Mouse (Mus musculus) lung, embryonic 14.5 days (tissue): ENCODE measurements around the gene Bco1. TPM values are rescaled to one million over a fixed set of nuclear protein-coding genes. Genes with fewer than 3 reads are reported as not detected.

Experiments used
- ATAC-seq: fragments of 200-750 bp; cut with Nextera tagmentation; 2 replicates; pipeline ENCODE4 v1.8.0; 2017; ENCODE audit warnings: mild to moderate bottlenecking, moderate TSS enrichment, moderate library complexity; ENCODE audit not compliant: insufficient read depth
- DNase-seq: peaks from one replicate; pipeline ENCODE4 v3.0.0-alpha.2; 2015
- H3K27ac ChIP-seq: fragments of 300-500 bp; sonication (generic); 2 replicates; pipeline ENCODE4 v1.5.1; 2014; ENCODE audit warnings: low read depth, mild to moderate bottlenecking, moderate library complexity
- H3K27me3 ChIP-seq: fragments of 300-500 bp; sonication (generic); 2 replicates; pipeline ENCODE4 v1.6.1; 2014; ENCODE audit warnings: low read length, control low read depth; ENCODE audit not compliant: insufficient read depth
- H3K36me3 ChIP-seq: fragments of 300-500 bp; sonication (generic); 2 replicates; pipeline ENCODE4 v1.6.1; 2014; ENCODE audit warnings: control low read depth; ENCODE audit not compliant: insufficient read depth
- H3K4me1 ChIP-seq: fragments of 300-500 bp; sonication (generic); 2 replicates; pipeline ENCODE4 v1.6.1; 2014; ENCODE audit warnings: antibody characterized with exemption, control low read depth; ENCODE audit not compliant: insufficient read depth
- H3K4me2 ChIP-seq: fragments of 300-500 bp; sonication (generic); 2 replicates; pipeline ENCODE4 v1.6.1; 2014; ENCODE audit warnings: mild to moderate bottlenecking
- H3K4me3 ChIP-seq: fragments of 300-500 bp; sonication (generic); 2 replicates; pipeline ENCODE4 v1.5.1; 2014; ENCODE audit warnings: low read depth, low read length
- H3K9ac ChIP-seq: fragments of 300-500 bp; sonication (generic); 2 replicates; pipeline ENCODE4 v1.6.1; 2014
- H3K9me3 ChIP-seq: fragments of 300-500 bp; sonication (generic); 2 replicates; pipeline ENCODE4 v1.6.1; 2016; ENCODE audit warnings: low read depth, low read length, control low read depth
- CTCF ChIP-seq: IDR thresholded peaks from 2 replicates; pipeline ENCODE4 v1.5.1; 2016; ENCODE audit warnings: antibody characterized with exemption, low read depth
- WGBS: fragments of 180-500 bp; shearing (Covaris S2); extraction: QIAGEN DNeasy Blood & Tissue Kit; methylation state at CpG from one replicate; pipeline ENCODE4 v1.1.7; 2014; 5-methylcytosine and 5-hydroxymethylcytosine counted together
- polyA plus RNA-seq: library from polyadenylated mRNA; unstranded; fragments of >200 nt; fragmentation: Nextera tagmentation; extraction: Ambion mirVana; gene quantifications from 2 replicates; pipeline ENCODE4 v1.2.1, GENCODE M21; 2014

Bco1 gene
- polyA plus RNA-seq, 1 experiment from 2014 or later, result 0.75 TPM

GRCm38 (mm10) chr8:117059021-117059420 lies 36.6 kb upstream of the Bco1 start:
- no peak overlapping the region for H3K9ac ChIP-seq
- H3K27ac ChIP-seq, result no peak overlapping the region
- H3K4me1 ChIP-seq, result no peaks in the 10 kb centered on the region
- DNase-seq, result no peak
- no peak overlapping the region for H3K4me3 ChIP-seq
- no peaks in the 10 kb centered on the region for H3K27me3 ChIP-seq
- TF ChIP-seq CTCF, result no peak
- no peaks in the 10 kb centered on the region for H3K36me3 ChIP-seq
- H3K4me2 ChIP-seq, result no peak overlapping the region
- peaks cover 4% of the 10 kb centered on the region; the same call in 1 of the 2 replicates for H3K9me3 ChIP-seq
- ATAC-seq, result no peak
- 57% methylated on average over 7 of the region's 7 CpGs for whole genome bisulfite sequencing

GRCm38 (mm10) chr8:117060306-117060705 lies 35.3 kb upstream of the Bco1 start:
- ATAC-seq (no peak), DNase-seq (no peak)
- Histone ChIP-seq H3K36me3 (no peaks in the 10 kb centered on the region), H3K4me3 (no peak overlapping the region), H3K4me1 (no peaks in the 10 kb centered on the region), H3K9me3 (peaks cover 4% of the 10 kb centered on the region; the same call in 1 of the 2 replicates), H3K27me3 (no peaks in the 10 kb centered on the region), H3K9ac (no peak overlapping the region), H3K27ac (no peak overlapping the region), H3K4me2 (no peak overlapping the region)
- TF ChIP-seq CTCF, result no peak; the same call in 1 of the 2 replicates
- 71% methylated on average over 13 of the region's 13 CpGs for WGBS

DNA sequence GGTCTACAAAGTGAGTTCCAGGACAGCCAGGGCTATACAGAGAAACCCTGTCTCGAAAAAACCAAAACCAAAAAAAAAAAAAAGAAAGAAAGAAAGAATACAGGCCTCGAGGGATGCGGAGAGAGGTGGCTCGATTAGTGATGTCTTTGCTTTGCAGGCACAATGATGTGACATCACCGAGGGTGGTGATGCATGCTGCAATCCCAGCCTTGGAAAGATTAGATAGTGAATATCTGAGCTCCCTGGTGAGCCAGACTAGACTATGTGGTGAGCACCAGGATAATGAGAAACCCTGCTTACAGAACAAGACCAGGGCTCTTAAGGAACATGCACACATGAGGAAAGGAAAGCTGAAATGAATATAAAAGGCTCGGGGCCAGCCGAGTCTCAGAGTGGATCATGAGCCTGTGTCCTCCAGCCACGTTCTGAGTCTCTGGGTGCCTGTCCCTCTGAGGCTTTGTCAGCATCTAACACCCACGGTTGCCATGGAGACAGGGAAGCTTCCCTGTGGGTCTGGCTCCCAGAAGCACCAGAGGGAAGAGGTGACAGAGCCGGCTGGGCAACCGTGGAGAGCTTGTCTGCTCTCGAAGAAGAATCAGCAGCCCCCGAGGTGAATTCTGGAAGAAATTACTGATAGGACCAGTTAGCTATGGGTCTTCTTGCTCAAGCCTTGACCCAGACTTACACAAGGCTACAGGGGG lies 34.3 kb upstream of the Bco1 start:
- 54% methylated on average over 13 of the region's 13 CpGs for WGBS
- TF ChIP-seq CTCF, result no peak

DNA sequence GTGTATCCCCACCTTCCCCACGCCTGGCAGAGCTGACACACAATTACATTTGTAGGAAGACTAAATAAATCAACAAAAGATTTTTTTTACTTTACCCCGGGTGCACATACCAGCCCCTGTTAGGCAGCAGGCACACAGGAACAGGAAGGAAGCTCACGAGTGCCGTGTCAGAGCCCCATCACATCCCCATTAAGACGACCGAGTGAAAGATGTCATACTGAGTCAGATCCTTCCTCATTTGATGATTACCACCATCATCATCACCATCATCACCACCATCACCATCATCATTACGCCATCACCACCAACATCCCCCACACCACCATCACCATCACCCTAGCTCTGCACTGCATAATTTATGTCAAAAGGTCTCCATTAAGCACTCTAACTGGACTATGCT lies 28.7 kb upstream of the Bco1 start:
- no peaks in the 10 kb centered on the region for H3K27me3 ChIP-seq
- H3K4me2 ChIP-seq, result no peak overlapping the region
- peaks cover 4% of the 10 kb centered on the region; the same call in 1 of the 2 replicates for H3K9me3 ChIP-seq
- no peak for DNase-seq
- WGBS, result 77% methylated on average over 7 of the region's 7 CpGs
- no peak overlapping the region for H3K4me3 ChIP-seq
- no peak overlapping the region for H3K9ac ChIP-seq
- H3K27ac ChIP-seq, result no peak overlapping the region
- H3K36me3 ChIP-seq, result no peaks in the 10 kb centered on the region
- no peaks in the 10 kb centered on the region for H3K4me1 ChIP-seq
- no peak for ATAC-seq
- TF ChIP-seq CTCF, result no peak

More for the DNA sequence above, 34.3 kb upstream of the Bco1 start:
- Histone ChIP-seq H3K9me3 (peaks cover 4% of the 10 kb centered on the region; the same call in 1 of the 2 replicates), H3K27ac (no peak overlapping the region), H3K9ac (no peak overlapping the region), H3K4me1 (no peaks in the 10 kb centered on the region), H3K27me3 (no peaks in the 10 kb centered on the region), H3K36me3 (no peaks in the 10 kb centered on the region), H3K4me3 (no peak overlapping the region), H3K4me2 (no peak overlapping the region)
- DNase-seq, result peak; percentile 30
- no peak for ATAC-seq

DNA sequence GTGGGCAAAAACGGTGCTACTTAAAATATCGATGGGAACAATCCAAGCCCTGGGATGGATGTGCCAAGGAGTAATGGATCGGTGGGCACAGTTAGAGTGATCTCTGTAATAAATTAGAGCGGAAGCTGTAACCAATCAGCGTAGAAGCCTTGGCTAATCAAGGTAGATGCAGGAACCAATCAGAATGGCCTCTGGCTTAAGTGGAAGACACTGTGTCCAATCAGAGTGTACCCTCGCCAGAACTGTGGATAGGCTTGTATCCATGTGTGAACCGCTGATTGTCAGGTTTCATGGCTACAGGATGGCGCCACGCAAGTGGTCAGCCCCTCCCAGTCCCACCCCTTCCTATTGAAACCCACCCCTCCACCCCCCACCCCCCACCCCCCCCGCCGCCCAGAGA lies 28.3 kb upstream of the Bco1 start:
- Histone ChIP-seq H3K27ac (no peak overlapping the region), H3K4me3 (no peak overlapping the region), H3K9me3 (peaks cover 2% of the 10 kb centered on the region; the same call in 1 of the 2 replicates), H3K9ac (no peak overlapping the region), H3K4me1 (no peaks in the 10 kb centered on the region), H3K36me3 (no peaks in the 10 kb centered on the region), H3K4me2 (no peak overlapping the region), H3K27me3 (no peaks in the 10 kb centered on the region)
- ATAC-seq, result no peak
- no peak for TF ChIP-seq CTCF
- no peak for DNase-seq
- WGBS, result 85% methylated on average over 11 of the region's 11 CpGs

- WGBS, result 71% methylated on average over 13 of the region's 13 CpGs
- H3K4me3 ChIP-seq, result no peak overlapping the region
- no peaks in the 10 kb centered on the region for H3K36me3 ChIP-seq
- TF ChIP-seq CTCF, result no peak
- no peaks in the 10 kb centered on the region for H3K9me3 ChIP-seq
- H3K27ac ChIP-seq, result no peak overlapping the region
- DNase-seq, result no peak
- ATAC-seq, result no peak
- no peak overlapping the region for H3K9ac ChIP-seq
- H3K4me1 ChIP-seq, result no peaks in the 10 kb centered on the region
- H3K27me3 ChIP-seq, result no peaks in the 10 kb centered on the region
- no peak overlapping the region for H3K4me2 ChIP-seq
Observed at GRCm38 (mm10) chr8:117068294-117068693, 27.4 kb upstream of the Bco1 start.

DNA sequence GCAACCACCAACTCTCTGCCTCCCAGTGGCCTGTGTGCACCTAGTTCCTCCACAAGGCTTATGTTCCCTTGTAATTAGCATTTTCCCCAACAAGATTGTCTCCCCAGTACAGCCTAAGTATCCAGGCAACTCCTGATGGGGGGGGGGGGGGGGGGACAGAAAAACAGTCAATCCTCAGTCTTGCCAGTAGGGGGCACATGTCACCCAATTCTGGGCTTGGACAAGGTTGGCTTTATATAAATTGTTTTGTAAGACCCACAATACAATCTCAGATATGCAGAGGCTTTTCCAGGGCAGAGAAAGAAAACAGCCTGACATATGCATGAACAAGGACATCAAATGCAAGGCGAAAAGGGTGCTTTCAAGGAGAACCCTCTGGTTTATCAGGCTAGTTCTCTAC lies 25.9 kb upstream of the Bco1 start:
- Histone ChIP-seq H3K27ac (no peak overlapping the region), H3K36me3 (no peaks in the 10 kb centered on the region), H3K27me3 (no peaks in the 10 kb centered on the region), H3K9ac (no peak overlapping the region), H3K4me3 (no peak overlapping the region), H3K4me2 (no peak overlapping the region), H3K9me3 (no peaks in the 10 kb centered on the region), H3K4me1 (no peaks in the 10 kb centered on the region)
- TF ChIP-seq CTCF, result peak; percentile 54
- WGBS, result 85% methylated on average over 1 of the region's 1 CpGs
- no peak for ATAC-seq
- peak; percentile 55 for DNase-seq
